ENCODE assay signal across 29 mouse cellular contexts in the genomic region with DNA sequence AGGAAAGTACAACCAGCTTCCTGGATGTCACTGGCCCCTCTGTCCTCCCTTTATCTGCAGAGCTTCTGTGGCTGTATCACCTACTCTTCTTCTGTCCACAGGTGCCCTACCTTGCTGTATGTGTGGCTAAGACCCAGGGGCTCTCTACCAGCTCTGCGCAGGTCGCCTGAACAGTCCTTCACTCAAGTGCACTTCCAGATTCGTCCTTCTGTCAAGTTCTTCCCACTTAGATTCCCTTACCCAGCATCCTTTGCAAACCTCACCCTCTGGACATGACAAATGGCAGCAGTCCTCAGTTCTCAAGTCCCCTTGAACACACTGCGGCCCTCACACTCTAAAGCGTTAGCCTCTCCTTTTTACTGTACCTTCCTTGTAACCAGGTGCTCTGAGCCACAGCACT.
DNase-seq lines count a peak whose midpoint lies in the region; ATAC-seq and TF ChIP-seq lines count a peak whose summit lies in the region.
"Had no signal": no experiment of that assay in that cellular context is flagged by ENCODE, and none has a peak within 500 bp of the region (broad histone marks: within the 10 kb centered on the region; RNA-seq: fewer than 3 reads in every experiment).

No protein-coding gene starts in this region.

- H3K4me2 ChIP-seq in heart, embryonic 13.5 days, result no peak overlapping the region
- H3K4me2 ChIP-seq in lung, postnatal 0 days (replicated peaks; ENCODE audit: low read depth, low read length), result no peak overlapping the region
- H3K4me2 ChIP-seq: embryonic facial prominence, embryonic 13.5 days; embryonic facial prominence, embryonic 15.5 days; forebrain, embryonic 12.5 days had no signal

- no peaks in the 10 kb centered on the region for H3K36me3 ChIP-seq in heart, embryonic 13.5 days
- H3K36me3 ChIP-seq in lung, postnatal 0 days (ENCODE audit: insufficient read depth, low read length), result no peaks in the 10 kb centered on the region
- H3K36me3 ChIP-seq: embryonic facial prominence, embryonic 13.5 days; embryonic facial prominence, embryonic 15.5 days; forebrain, embryonic 10.5 days had no signal

- no peak for DNase-seq in heart, postnatal 4 days
- peak; percentile 81 for DNase-seq in lung, postnatal 0 days (ENCODE audit: low spot score)
- DNase-seq in lung, postnatal 4 days, result no peak
- DNase-seq in lung, postnatal 36 days, result peak; percentile 57
- DNase-seq in lung, adult 2 months, result no peak
- DNase-seq: adrenal gland, adult 8-10 months; adrenal gland, postnatal 14 days; adrenal gland, postnatal 36 days; B cell, adult 2 months; cerebellum, adult 11 months; cerebellum, adult 18-20 months; cerebellum, adult 8-10 months; cerebellum, adult 9-11 months; cerebellum, postnatal 14 days; cerebellum, postnatal 36 days; embryo, embryonic 11 days had no signal

- TF ChIP-seq CTCF in lung, postnatal 0 days (IDR thresholded peaks at IDR 0.05), result no peak
- no peak for TF ChIP-seq CTCF in lung, adult 2 months (IDR thresholded peaks at IDR 0.05; ENCODE audit: insufficient read depth, low read length)

- H3K27ac ChIP-seq in heart, embryonic 13.5 days (replicated peaks), result no peak overlapping the region
- no peak overlapping the region for H3K27ac ChIP-seq in lung, postnatal 0 days (ENCODE audit: low read length)
- H3K27ac ChIP-seq: embryonic facial prominence, embryonic 13.5 days; embryonic facial prominence, embryonic 15.5 days; forebrain, embryonic 10.5 days; forebrain, embryonic 12.5 days had no signal

- H3K9me3 ChIP-seq in heart, embryonic 13.5 days, result no peaks in the 10 kb centered on the region
- no peaks in the 10 kb centered on the region for H3K9me3 ChIP-seq in lung, postnatal 0 days (ENCODE audit: low read length)
- H3K9me3 ChIP-seq: embryonic facial prominence, embryonic 13.5 days; embryonic facial prominence, embryonic 15.5 days; forebrain, embryonic 10.5 days; forebrain, embryonic 12.5 days; G1E had no signal

- no peak for ATAC-seq in heart, embryonic 13.5 days (ENCODE audit: extremely low read depth, insufficient number of reproducible peaks, low FRiP score, low TSS enrichment)
- peak; percentile 76 for ATAC-seq in lung, postnatal 0 days
- ATAC-seq: activated CD4-positive, CD25-positive, alpha-beta regulatory T cell, adult 4 months; CD4-positive, CD25-positive, alpha-beta regulatory T cell, adult 4 months; forebrain, embryonic 14.5 days; forebrain, embryonic 16.5 days; Patski had no signal

- H3K9ac ChIP-seq in heart, embryonic 13.5 days, result 0 out of 2 replicates have a peak overlapping the region, but pooled peaks have one; percentile 11
- H3K9ac ChIP-seq in lung, postnatal 0 days (replicated peaks; ENCODE audit: low read depth), result no peak overlapping the region
- H3K9ac ChIP-seq: embryonic facial prominence, embryonic 13.5 days; embryonic facial prominence, embryonic 15.5 days; forebrain, embryonic 12.5 days had no signal

- H3K4me3 ChIP-seq in heart, embryonic 13.5 days, result no peak overlapping the region
- no peak overlapping the region for H3K4me3 ChIP-seq in lung, postnatal 0 days (ENCODE audit: low read depth, low read length)
- H3K4me3 ChIP-seq in lung, adult 2 months (replicated peaks; ENCODE audit: extremely low read depth, low read depth, low read length), result no peak overlapping the region
- H3K4me3 ChIP-seq: embryonic facial prominence, embryonic 13.5 days; embryonic facial prominence, embryonic 15.5 days; erythroblast, embryonic 14.5 days; forebrain, embryonic 10.5 days; forebrain, embryonic 12.5 days had no signal

- peaks cover 20% of the 10 kb centered on the region for H3K4me1 ChIP-seq in heart, embryonic 13.5 days
- peaks cover 6% of the 10 kb centered on the region; the same call in 1 of the 2 replicates for H3K4me1 ChIP-seq in lung, postnatal 0 days (ENCODE audit: insufficient read depth, low read depth, low read length)
- H3K4me1 ChIP-seq in lung, adult 2 months (ENCODE audit: control insufficient read depth, insufficient read depth, low read length), result peaks cover 2% of the 10 kb centered on the region
- H3K4me1 ChIP-seq: forebrain, embryonic 10.5 days; forebrain, embryonic 12.5 days had no signal

- H3K27me3 ChIP-seq in heart, embryonic 13.5 days (replicated peaks), result no peaks in the 10 kb centered on the region
- no peaks in the 10 kb centered on the region for H3K27me3 ChIP-seq in lung, postnatal 0 days (replicated peaks; ENCODE audit: insufficient read depth, low read length)
- H3K27me3 ChIP-seq: CH12.LX; embryonic facial prominence, embryonic 13.5 days; embryonic facial prominence, embryonic 15.5 days; forebrain, embryonic 12.5 days; Patski had no signal

- WGBS in heart, embryonic 13.5 days, result 74% methylated on average over 5 of the region's 5 CpGs
- 63% methylated on average over 5 of the region's 5 CpGs for WGBS in lung, postnatal 0 days
- whole genome bisulfite sequencing in lung, adult 2 months, result 78% methylated on average over 5 of the region's 5 CpGs

- no peak for TF ChIP-seq POLR2A in lung, adult 2 months (IDR thresholded peaks at IDR 0.05; ENCODE audit: borderline replicate concordance, extremely low read depth, low read depth, low read length)

- TF ChIP-seq EP300 in lung, postnatal 0 days (IDR thresholded peaks at IDR 0.05), result no peak

Comparison
In these comparisons a context has a peak if more than half of its experiments do, and no peak if none do; other contexts are left out.
1. DNase-seq: peak in lung, postnatal 0 days (single experiment) and lung, postnatal 36 days (single experiment); none in heart, postnatal 4 days (single experiment), lung, postnatal 4 days (0 of 2) and lung, adult 2 months (single experiment).